Mouse (Mus musculus): ENCODE measurements around the gene 2010300C02Rik.
"Not testable (repeated sequence)": the region's sequence is repeated elsewhere in the genome, so short reads cannot be mapped to it uniquely, and the experiment has no call there.

2010300C02Rik gene

GRCm38 (mm10) chr1:37629876-37630275, 90.0 kb downstream of the 2010300C02Rik start:
- no peak for DNase-seq (ENCODE audit: low spot score in 2 of 2)

GRCm38 (mm10) chr1:37628749-37629148, 91.1 kb downstream of the 2010300C02Rik start:
- DNase-seq (ENCODE audit: low spot score in 2 of 2): no peak

GRCm38 (mm10) chr1:37624185-37624584, 95.7 kb downstream of the 2010300C02Rik start:
- no peak for DNase-seq (ENCODE audit: low spot score in 2 of 2)

- no peak for DNase-seq (ENCODE audit: low spot score in 2 of 2)
Observed at GRCm38 (mm10) chr1:37622049-37622448, 97.8 kb downstream of the 2010300C02Rik start.

- no peak for DNase-seq (ENCODE audit: low spot score in 2 of 2)
Observed at GRCm38 (mm10) chr1:37619542-37619941, 100.3 kb downstream of the 2010300C02Rik start.

- DNase-seq (ENCODE audit: low spot score in 2 of 2): no peak
Observed at GRCm38 (mm10) chr1:37617047-37617446, 102.8 kb downstream of the 2010300C02Rik start.

- no peak for DNase-seq (ENCODE audit: low spot score in 2 of 2)
Observed at GRCm38 (mm10) chr1:37616569-37616968, 103.3 kb downstream of the 2010300C02Rik start.

GRCm38 (mm10) chr1:37615290-37616040, 104.4 kb downstream of the 2010300C02Rik start:
- DNase-seq (ENCODE audit: low spot score in 2 of 2): no peak

GRCm38 (mm10) chr1:37614836-37615235, 105.0 kb downstream of the 2010300C02Rik start:
- no peak for DNase-seq (ENCODE audit: low spot score in 2 of 2)

- DNase-seq (ENCODE audit: low spot score in 2 of 2): peak; percentile 28 to 37
Observed at GRCm38 (mm10) chr1:37614130-37614529, 105.8 kb downstream of the 2010300C02Rik start.

- no peak for DNase-seq (ENCODE audit: low spot score in 2 of 2)
Observed at GRCm38 (mm10) chr1:37611032-37611431, 108.9 kb downstream of the 2010300C02Rik start.

- no peak for DNase-seq (ENCODE audit: low spot score in 2 of 2)
Observed at GRCm38 (mm10) chr1:37610242-37610641, 109.6 kb downstream of the 2010300C02Rik start.

GRCm38 (mm10) chr1:37605694-37606093, 114.2 kb downstream of the 2010300C02Rik start:
- DNase-seq (ENCODE audit: low spot score in 2 of 2): not testable (repeated sequence)

GRCm38 (mm10) chr1:37603206-37603605, 116.7 kb downstream of the 2010300C02Rik start:
- DNase-seq (ENCODE audit: low spot score in 2 of 2): no peak

- DNase-seq (ENCODE audit: low spot score in 2 of 2): no peak
Observed at GRCm38 (mm10) chr1:37602268-37602667, 117.6 kb downstream of the 2010300C02Rik start.

- no peak for DNase-seq (ENCODE audit: low spot score in 2 of 2)
Observed at GRCm38 (mm10) chr1:37601461-37601860, 118.4 kb downstream of the 2010300C02Rik start.

- DNase-seq (ENCODE audit: low spot score in 2 of 2): no peak
Observed at GRCm38 (mm10) chr1:37600640-37601175, 119.2 kb downstream of the 2010300C02Rik start.

GRCm38 (mm10) chr1:37598986-37599385, 120.9 kb downstream of the 2010300C02Rik start:
- no peak for DNase-seq (ENCODE audit: low spot score in 2 of 2)

GRCm38 (mm10) chr1:37594812-37595211, 125.1 kb downstream of the 2010300C02Rik start:
- DNase-seq (ENCODE audit: low spot score in 2 of 2): not testable (repeated sequence)

- peak; percentile 34 to 48 for DNase-seq (ENCODE audit: low spot score in 2 of 2)
Observed at GRCm38 (mm10) chr1:37585809-37586480, 133.9 kb downstream of the 2010300C02Rik start.

GRCm38 (mm10) chr1:37583795-37584464, 136.0 kb downstream of the 2010300C02Rik start:
- DNase-seq (ENCODE audit: low spot score in 2 of 2): no peak

GRCm38 (mm10) chr1:37583167-37583566, 136.7 kb downstream of the 2010300C02Rik start:
- DNase-seq (ENCODE audit: low spot score in 2 of 2): no peak
